ENCODE assay signal across 9 mouse cellular contexts in the genomic region with DNA sequence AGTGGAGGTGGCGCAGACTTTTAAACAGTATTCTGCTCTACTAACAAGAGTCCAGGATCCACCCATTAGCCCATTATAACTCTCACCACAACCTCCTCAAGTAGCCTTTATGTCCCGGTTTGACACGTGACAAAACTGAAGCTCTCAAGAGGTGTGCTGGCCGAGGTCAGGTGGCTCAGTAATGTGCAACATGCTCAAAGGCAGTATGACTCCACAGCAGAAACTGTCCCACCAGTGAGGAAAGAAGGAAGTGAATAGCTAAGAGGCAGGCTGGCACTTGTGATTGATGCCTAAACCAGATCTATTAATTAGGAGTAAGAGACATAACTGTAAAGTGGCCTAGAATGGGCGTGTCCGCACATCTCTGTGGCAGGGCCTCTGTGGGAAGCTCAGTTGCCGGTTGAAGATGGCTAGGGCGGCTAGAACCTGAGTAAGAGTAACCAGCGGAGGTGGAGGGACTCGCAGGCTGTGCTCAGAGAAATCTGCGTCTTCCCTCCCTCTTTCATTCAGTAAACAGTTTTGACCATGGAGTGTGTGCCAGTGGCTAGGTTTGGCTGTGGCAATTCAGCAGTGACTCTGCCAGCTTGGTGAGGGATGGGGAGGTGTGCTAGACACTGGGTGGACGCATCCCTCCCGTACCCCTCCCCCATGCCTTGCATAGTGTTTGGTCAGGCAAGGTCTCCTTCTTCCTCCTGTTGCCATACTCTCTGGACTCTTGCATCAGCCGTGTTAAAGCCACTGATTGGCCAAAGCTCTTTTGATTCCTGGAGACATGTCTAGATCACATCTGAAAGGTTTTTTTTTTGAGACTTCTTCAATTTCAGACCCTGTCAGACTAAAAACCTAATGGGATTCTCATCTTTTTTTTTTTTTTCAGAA. TPM values are rescaled to one million over a fixed set of nuclear protein-coding genes. Genes with fewer than 3 reads are reported as not detected.
A peak's percentile ranks its signal among the peaks of the same experiment; 100 is the strongest.
DNase-seq lines count a peak whose midpoint lies in the region; ATAC-seq lines count a peak whose summit lies in the region.
"Had no signal": no experiment of that assay in that cellular context is flagged by ENCODE, and none has a peak within 500 bp of the region (broad histone marks: within the 10 kb centered on the region; RNA-seq: fewer than 3 reads in every experiment).

No protein-coding gene starts in this region.

- H3K4me2 ChIP-seq in forebrain, embryonic 13.5 days = peak overlapping the region; percentile 97; the same call in 1 of the 2 replicates
- no peak overlapping the region for H3K4me2 ChIP-seq in forebrain, embryonic 12.5 days
- peak overlapping the region; percentile 100 for H3K4me2 ChIP-seq in liver, embryonic 11.5 days

- ATAC-seq in forebrain, embryonic 13.5 days = no peak
- ATAC-seq in forebrain, embryonic 12.5 days (ENCODE audit: low FRiP score) = no peak
- no peak for ATAC-seq in liver, embryonic 11.5 days (replicated peaks; ENCODE audit: low FRiP score)

- DNase-seq in 3T3-L1 (ENCODE audit: low read depth, low spot score) (peak; percentile 99), adipocyte (ENCODE audit: low spot score) (peak; percentile 72)
- DNase-seq in liver, embryonic 11.5 days (ENCODE audit: low spot score) = no peak
- DNase-seq in left cerebral cortex, postnatal 25 days (ENCODE audit: low spot score in 2 of 2) = no peak
- no peak for DNase-seq in frontal cortex, postnatal 36 days (ENCODE audit: low spot score in 2 of 2)
- no peak for DNase-seq in thymus, postnatal 36 days
- DNase-seq: thymus, postnatal 14 days had no signal

- no peaks in the 10 kb centered on the region for H3K9me3 ChIP-seq in forebrain, embryonic 13.5 days (replicated peaks)
- H3K9me3 ChIP-seq in forebrain, embryonic 12.5 days = no peaks in the 10 kb centered on the region
- no peaks in the 10 kb centered on the region for H3K9me3 ChIP-seq in liver, embryonic 11.5 days (ENCODE audit: control insufficient read depth, low read length)

- no peak overlapping the region for H3K27ac ChIP-seq in forebrain, embryonic 13.5 days
- no peak overlapping the region for H3K27ac ChIP-seq in forebrain, embryonic 12.5 days
- H3K27ac ChIP-seq in liver, embryonic 11.5 days (ENCODE audit: low read depth, low read length) = 0 out of 2 replicates have a peak overlapping the region, but pooled peaks have one; percentile 9

- intact Hi-C loops in left cerebral cortex, postnatal 25 days (cut with DNase I) = loop anchor here (2.0 to 10.0 kb wide), 3 partner anchors 91 to 209 kb away; partner anchors contain the start of genes Phactr4, Rab42 and Rcc1

- no peaks in the 10 kb centered on the region for H3K36me3 ChIP-seq in forebrain, embryonic 13.5 days (ENCODE audit: poor library complexity, severe bottlenecking)
- no peaks in the 10 kb centered on the region for H3K36me3 ChIP-seq in forebrain, embryonic 12.5 days (replicated peaks)
- H3K36me3 ChIP-seq in liver, embryonic 11.5 days (ENCODE audit: control insufficient read depth, insufficient read depth, low read length) = no peaks in the 10 kb centered on the region

- peaks cover 4% of the 10 kb centered on the region; the same call in 1 of the 2 replicates for H3K27me3 ChIP-seq in forebrain, embryonic 13.5 days
- peaks cover 15% of the 10 kb centered on the region for H3K27me3 ChIP-seq in forebrain, embryonic 12.5 days
- H3K27me3 ChIP-seq in liver, embryonic 11.5 days (replicated peaks; ENCODE audit: control insufficient read depth, insufficient read depth, low read length) = no peaks in the 10 kb centered on the region

- H3K4me3 ChIP-seq in forebrain, embryonic 13.5 days = no peak overlapping the region
- H3K4me3 ChIP-seq in forebrain, embryonic 12.5 days (replicated peaks) = no peak overlapping the region
- no peak overlapping the region for H3K4me3 ChIP-seq in liver, embryonic 11.5 days (ENCODE audit: low read depth, low read length)

- H3K4me1 ChIP-seq in forebrain, embryonic 13.5 days = peaks cover 21% of the 10 kb centered on the region
- peaks cover 18% of the 10 kb centered on the region for H3K4me1 ChIP-seq in forebrain, embryonic 12.5 days
- peaks cover 28% of the 10 kb centered on the region for H3K4me1 ChIP-seq in liver, embryonic 11.5 days (replicated peaks; ENCODE audit: control insufficient read depth, insufficient read depth, low read length)

- H3K9ac ChIP-seq in forebrain, embryonic 13.5 days = no peak overlapping the region
- no peak overlapping the region for H3K9ac ChIP-seq in forebrain, embryonic 12.5 days
- H3K9ac ChIP-seq in liver, embryonic 11.5 days (ENCODE audit: low read depth, low read length) = peak overlapping the region; percentile 10; the same call in 1 of the 2 replicates

- WGBS in forebrain, embryonic 13.5 days = 31% methylated on average over 14 of the region's 14 CpGs
- 30% methylated on average over 14 of the region's 14 CpGs for WGBS in forebrain, embryonic 12.5 days
- 34% methylated on average over 14 of the region's 14 CpGs for WGBS in liver, embryonic 11.5 days

RNA-seq across cellular contexts. Expression of gene Sesn2, which starts 3.3 kb away (rescaled TPM):
- 6.3 and 7.0 TPM in 2 replicates for polyA plus RNA-seq in forebrain, embryonic 13.5 days (2015; fragmentation: Nextera tagmentation; extraction: Ambion mirVana)
- polyA plus RNA-seq in forebrain, embryonic 12.5 days (2016; fragmentation: Nextera tagmentation; extraction: Ambion mirVana) = 7.6 and 11.3 TPM in 2 replicates
- 10.2 and 10.5 TPM in 2 replicates for polyA plus RNA-seq in liver, embryonic 11.5 days (2014; fragmentation: Nextera tagmentation; extraction: Ambion mirVana)
- total RNA-seq in left cerebral cortex, postnatal 25 days (2021) = 10 to 100 TPM in 1 of 2 experiments, 1 to 10 TPM in 1; 9.5 to 10.2 TPM

RNA-seq across cellular contexts. Expression of gene Atpif1, which starts 19.8 kb away (rescaled TPM):
- polyA plus RNA-seq in forebrain, embryonic 13.5 days (2015; fragmentation: Nextera tagmentation; extraction: Ambion mirVana) = 1,115 and 1,299 TPM in 2 replicates
- polyA plus RNA-seq in forebrain, embryonic 12.5 days (2016; fragmentation: Nextera tagmentation; extraction: Ambion mirVana) = 1,084 and 1,150 TPM in 2 replicates
- 1,813 and 1,952 TPM in 2 replicates for polyA plus RNA-seq in liver, embryonic 11.5 days (2014; fragmentation: Nextera tagmentation; extraction: Ambion mirVana)
- total RNA-seq in left cerebral cortex, postnatal 25 days (2021) = 100 to 1,000 TPM; 490 to 544 TPM

RNA-seq across cellular contexts. Expression of gene Dnajc8, which starts 21.7 kb away (rescaled TPM):
- polyA plus RNA-seq in forebrain, embryonic 13.5 days (2015; fragmentation: Nextera tagmentation; extraction: Ambion mirVana) = 162 and 175 TPM in 2 replicates
- polyA plus RNA-seq in forebrain, embryonic 12.5 days (2016; fragmentation: Nextera tagmentation; extraction: Ambion mirVana) = 188 and 201 TPM in 2 replicates
- polyA plus RNA-seq in liver, embryonic 11.5 days (2014; fragmentation: Nextera tagmentation; extraction: Ambion mirVana) = 241 and 245 TPM in 2 replicates
- total RNA-seq in left cerebral cortex, postnatal 25 days (2021) = 10 to 100 TPM; 83.9 to 93.1 TPM

RNA-seq across cellular contexts. Expression of gene Med18, which starts 49.9 kb away (rescaled TPM):
- 26.1 and 28.1 TPM in 2 replicates for polyA plus RNA-seq in forebrain, embryonic 13.5 days (2015; fragmentation: Nextera tagmentation; extraction: Ambion mirVana)
- polyA plus RNA-seq in forebrain, embryonic 12.5 days (2016; fragmentation: Nextera tagmentation; extraction: Ambion mirVana) = 21.0 and 25.5 TPM in 2 replicates
- polyA plus RNA-seq in liver, embryonic 11.5 days (2014; fragmentation: Nextera tagmentation; extraction: Ambion mirVana) = 24.6 and 24.7 TPM in 2 replicates
- 10 to 100 TPM in 1 of 2 experiments, 1 to 10 TPM in 1; 8.5 to 10.8 TPM for total RNA-seq in left cerebral cortex, postnatal 25 days (2021)

RNA-seq across cellular contexts. Expression of gene Ptafr, which starts 50.2 kb away (rescaled TPM):
- 0.13 and 0.35 TPM in 2 replicates for polyA plus RNA-seq in forebrain, embryonic 13.5 days (2015; fragmentation: Nextera tagmentation; extraction: Ambion mirVana)
- 0.40 and 0.45 TPM in 2 replicates for polyA plus RNA-seq in forebrain, embryonic 12.5 days (2016; fragmentation: Nextera tagmentation; extraction: Ambion mirVana)
- 0.73 and 0.85 TPM in 2 replicates for polyA plus RNA-seq in liver, embryonic 11.5 days (2014; fragmentation: Nextera tagmentation; extraction: Ambion mirVana)
- 1 to 10 TPM; 1.6 to 1.7 TPM for total RNA-seq in left cerebral cortex, postnatal 25 days (2021)

Comparison
In these comparisons a context has a peak if more than half of its experiments do, and no peak if none do; other contexts are left out.
1. DNase-seq: peak in 3T3-L1 (single experiment) and adipocyte (single experiment); none in liver, embryonic 11.5 days (single experiment), left cerebral cortex, postnatal 25 days (0 of 2), frontal cortex, postnatal 36 days (0 of 2) and thymus, postnatal 36 days (0 of 2).